Mouse (Mus musculus): ENCODE results near the gene Arhgap4.

The Arhgap4 gene

GRCm38 (mm10) chrX:73914827-73915703, 6.6 kb downstream of the Arhgap4 start:
- peak; percentile 82 to 92 for DNase-seq

GRCm38 (mm10) chrX:73911588-73911987, 10.1 kb downstream of the Arhgap4 start:
- no peak for DNase-seq

DNA sequence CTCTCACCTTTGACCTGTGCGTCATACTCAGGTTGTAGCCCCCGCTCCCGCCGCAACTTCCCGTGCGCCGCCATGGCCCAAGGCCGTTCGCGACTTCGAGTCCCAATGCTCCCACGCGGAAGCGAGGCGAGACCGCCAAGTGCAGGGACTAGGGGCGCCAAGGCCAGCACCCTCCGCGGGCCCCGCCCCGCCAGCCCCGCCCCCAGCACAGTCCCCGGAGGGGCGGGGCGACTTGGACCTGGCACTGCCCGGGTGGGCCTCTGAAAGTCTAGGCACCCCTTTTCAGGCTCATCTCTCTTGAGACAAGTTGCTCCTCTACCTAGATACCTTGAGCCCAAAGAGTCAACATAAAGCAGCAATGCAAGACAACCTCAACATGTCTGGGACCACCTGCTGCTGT, 10.5 kb downstream of the Arhgap4 start:
- no peak for DNase-seq

GRCm38 (mm10) chrX:73910451-73910850, 11.2 kb downstream of the Arhgap4 start:
- DNase-seq, result no peak

GRCm38 (mm10) chrX:73910049-73910448, 11.6 kb downstream of the Arhgap4 start:
- DNase-seq, result no peak

GRCm38 (mm10) chrX:73897959-73898358, 23.7 kb downstream of the Arhgap4 start:
- DNase-seq, result no peak

GRCm38 (mm10) chrX:73895719-73896118, 26.0 kb downstream of the Arhgap4 start, which contains the start of gene L1cam:
L1cam (minus strand) TSS chrX:73896105.
- peak; percentile 70 to 83 for DNase-seq

- peak; percentile 67 to 79 for DNase-seq
Observed at GRCm38 (mm10) chrX:73892833-73893232, 28.8 kb downstream of the Arhgap4 start.

GRCm38 (mm10) chrX:73891551-73892152, 30.0 kb downstream of the Arhgap4 start, which contains the start of gene Avpr2:
Avpr2 (plus strand) TSS chrX:73892102.
- DNase-seq, result no peak

DNA sequence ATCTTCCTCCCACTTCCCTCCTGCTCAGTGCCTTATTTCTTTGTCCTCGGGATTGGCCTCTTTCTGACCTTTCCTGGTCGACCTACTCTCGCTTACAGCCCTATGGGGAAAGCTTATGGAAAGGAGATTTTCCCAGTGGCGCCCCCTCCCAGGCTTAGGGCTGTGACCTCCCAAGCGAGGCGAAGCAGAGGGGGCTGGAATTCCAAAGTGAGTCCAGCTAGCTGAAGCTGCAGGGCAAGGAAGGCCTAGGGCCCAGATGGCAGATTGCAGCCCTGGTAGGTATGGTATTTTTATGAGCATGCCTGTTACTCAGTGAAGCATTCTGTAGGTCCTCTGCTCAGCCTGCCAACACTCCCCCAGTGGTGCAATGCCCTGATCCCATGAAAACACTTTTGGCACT, 40.2 kb downstream of the Arhgap4 start:
- DNase-seq, result peak in 1 of 2 experiments; percentile 20

- DNase-seq, result peak; percentile 43 to 44
Observed at GRCm38 (mm10) chrX:73881036-73881427, 40.6 kb downstream of the Arhgap4 start.

GRCm38 (mm10) chrX:73880194-73881035, 41.3 kb downstream of the Arhgap4 start:
- peak; percentile 69 to 85 for DNase-seq

- no peak for DNase-seq
Observed at GRCm38 (mm10) chrX:73877014-73877413, 44.7 kb downstream of the Arhgap4 start.

DNA sequence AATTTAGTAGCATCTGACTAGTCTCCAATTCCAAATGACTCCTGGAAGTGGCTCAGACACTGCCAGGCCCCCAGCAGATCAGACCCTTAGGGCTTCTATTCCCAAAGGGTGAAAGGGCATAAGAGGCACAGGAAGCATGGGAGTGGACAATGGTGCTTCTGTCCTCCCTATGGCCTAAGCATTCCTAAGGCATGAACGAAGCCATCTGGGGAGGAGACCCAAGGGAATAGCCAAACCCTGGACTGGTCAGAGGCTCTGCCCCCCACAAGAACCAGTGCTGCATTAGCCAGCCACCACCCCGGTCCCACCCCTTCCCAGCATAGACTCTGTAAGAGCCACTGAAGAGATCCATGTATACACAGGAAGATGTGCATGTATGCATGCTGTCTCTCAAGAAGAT, 45.8 kb downstream of the Arhgap4 start:
- DNase-seq, result no peak

- peak in 1 of 2 experiments; percentile 56 for DNase-seq
Observed at GRCm38 (mm10) chrX:73871956-73872355, 49.7 kb downstream of the Arhgap4 start.

DNA sequence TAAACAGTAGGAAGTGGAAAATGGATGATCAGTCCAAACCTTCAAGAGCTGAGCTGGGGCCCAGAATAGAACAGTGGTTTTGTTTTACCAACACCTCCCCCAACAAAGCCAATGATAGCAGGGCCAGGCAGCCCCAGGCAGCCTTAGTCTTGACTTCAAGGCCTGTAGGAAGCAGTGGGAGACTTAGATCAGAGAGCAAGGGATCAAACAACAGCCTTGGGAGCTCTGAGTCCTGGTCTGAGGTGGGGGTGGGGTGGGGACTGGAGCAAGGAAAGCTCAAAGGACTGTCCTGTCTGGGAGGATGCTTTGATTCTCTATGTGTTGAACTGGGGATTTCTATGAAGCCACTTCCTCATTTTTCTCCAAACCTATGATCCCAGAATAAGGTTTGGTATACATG, 50.2 kb downstream of the Arhgap4 start:
- DNase-seq, result no peak

GRCm38 (mm10) chrX:73869334-73869733, 52.3 kb downstream of the Arhgap4 start:
- no peak for DNase-seq

- DNase-seq, result no peak
Observed at GRCm38 (mm10) chrX:73867852-73868251, 53.8 kb downstream of the Arhgap4 start.

DNA sequence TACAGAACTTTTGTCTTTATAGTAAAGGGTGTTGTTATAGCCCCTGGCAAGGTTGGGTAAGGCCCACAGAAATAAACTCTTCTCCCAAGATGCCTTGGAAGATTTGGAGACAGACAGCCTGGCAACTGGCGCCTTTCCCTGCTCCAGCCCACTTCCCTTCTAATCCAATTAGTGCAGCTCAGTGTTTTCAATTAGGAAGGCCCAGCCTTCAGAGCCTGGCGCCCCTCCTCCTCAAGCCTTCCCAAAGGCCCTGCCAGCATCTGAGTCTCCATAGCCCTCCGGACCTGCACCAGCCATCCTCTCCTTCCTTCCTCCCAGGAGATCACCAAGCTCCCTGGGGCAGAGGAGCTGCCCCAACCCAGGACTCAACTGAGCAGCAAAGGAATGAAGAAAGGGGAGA, 54.4 kb downstream of the Arhgap4 start:
- peak in 1 of 2 experiments; percentile 35 for DNase-seq

- no peak for DNase-seq
Observed at GRCm38 (mm10) chrX:73864692-73865091, 57.0 kb downstream of the Arhgap4 start.

GRCm38 (mm10) chrX:73855087-73855408, 66.6 kb downstream of the Arhgap4 start:
- DNase-seq, result no peak

DNA sequence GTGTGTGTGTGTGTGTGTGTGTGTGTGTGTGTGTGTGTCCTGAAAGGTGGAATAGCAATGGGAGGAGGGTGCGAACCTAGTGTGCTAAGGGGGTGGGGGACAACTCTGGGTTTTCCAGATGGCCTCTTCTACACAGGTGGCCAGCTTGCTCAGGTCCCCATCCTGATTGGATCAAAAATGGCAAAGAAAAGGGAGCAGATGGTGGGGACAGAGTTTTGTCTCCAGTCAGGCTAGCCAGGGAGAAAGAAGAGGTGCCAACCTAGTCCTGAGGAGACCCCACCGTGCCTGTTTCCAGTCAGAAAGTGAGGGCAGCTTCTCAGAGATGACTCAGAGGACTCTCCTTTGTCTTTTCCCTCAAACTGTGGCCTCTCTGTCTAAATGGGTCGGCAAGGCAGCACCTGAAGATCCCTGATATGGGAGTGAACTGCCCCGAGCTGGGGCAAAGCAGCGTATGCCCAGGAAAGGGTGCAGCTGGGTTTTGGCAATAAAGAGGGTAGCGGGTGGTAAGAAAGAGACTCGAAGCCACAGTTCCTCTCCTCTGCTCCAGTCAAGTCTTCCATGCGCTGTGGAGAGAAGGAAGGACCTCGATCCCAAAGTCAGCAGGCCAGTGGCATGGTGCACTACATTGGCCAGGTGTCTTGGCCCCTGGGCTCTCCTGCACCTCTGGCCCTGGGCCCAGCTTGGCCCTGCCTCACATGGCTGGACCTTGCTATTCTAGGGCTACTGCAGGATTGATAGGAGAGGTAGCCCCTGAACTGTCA, 67.2 kb downstream of the Arhgap4 start:
- DNase-seq, result peak; percentile 59 to 66

Data from cerebellum, postnatal 25 days (tissue).